Mouse (Mus musculus): ENCODE data around the gene Colec11.

DNA sequence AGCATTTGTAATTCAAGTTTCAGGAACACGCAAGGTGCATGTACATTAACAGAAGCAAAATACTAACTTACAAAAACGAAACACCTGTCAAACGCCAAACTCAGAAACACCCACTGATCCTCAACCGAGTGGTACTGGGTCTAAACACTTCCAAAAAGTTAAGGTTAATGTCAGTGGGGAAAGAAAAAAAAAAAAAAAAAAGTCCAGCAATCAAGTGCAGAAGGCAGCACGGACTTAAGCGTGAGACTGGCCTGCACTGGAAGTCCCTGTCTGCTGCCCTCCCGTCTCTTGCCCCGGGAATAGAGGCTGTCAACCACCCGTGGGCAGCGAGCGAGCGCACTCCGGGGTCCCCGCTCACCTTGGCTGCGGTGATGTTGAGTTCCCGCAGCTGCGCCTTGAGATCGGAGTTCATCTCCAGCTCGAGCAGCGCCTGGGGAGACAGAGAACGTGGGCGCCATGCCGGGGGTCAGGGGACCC, 11.9 kb upstream of the Colec11 start:
- no peak for TF ChIP-seq CTCF (IDR thresholded peaks at IDR 0.05 in 2 of 3, conservative IDR thresholded peaks at IDR 0.05 in 1 of 3; ENCODE audit: control insufficient read depth in 1 of 3, insufficient read depth in 1 of 3, low read depth in 2 of 3, low read length in 3 of 3, poor library complexity in 1 of 3, severe bottlenecking in 1 of 3)
- TF ChIP-seq ZNF384 (IDR thresholded peaks at IDR 0.05; ENCODE audit: low read depth, low read length): no peak
- TF ChIP-seq MEF2A (IDR thresholded peaks at IDR 0.05; ENCODE audit: extremely low read depth, insufficient replicate concordance, low read depth, low read length, poor library complexity, severe bottlenecking): no peak
- no peak for TF ChIP-seq EP300 (IDR thresholded peaks at IDR 0.05; ENCODE audit: low read depth in 1 of 2, low read length in 2 of 2)
- no peak for TF ChIP-seq RAD21 (IDR thresholded peaks at IDR 0.05; ENCODE audit: low read depth, low read length)
- TF ChIP-seq ZKSCAN1 (IDR thresholded peaks at IDR 0.05; ENCODE audit: low read depth, low read length): no peak
- TF ChIP-seq E2F4 (IDR thresholded peaks at IDR 0.05; ENCODE audit: borderline replicate concordance, low read depth, low read length): no peak
- TF ChIP-seq TAL1 (IDR thresholded peaks at IDR 0.05; ENCODE audit: low read length): no peak
- TF ChIP-seq POLR2A (IDR thresholded peaks at IDR 0.05; ENCODE audit: control insufficient read depth in 1 of 2, insufficient read depth in 1 of 2, low read depth in 1 of 2, low read length in 2 of 2, poor library complexity in 1 of 2): no peak
- TF ChIP-seq MXI1 (IDR thresholded peaks at IDR 0.05; ENCODE audit: low read depth, low read length): no peak; the same call in 1 of the 2 replicates
- TF ChIP-seq USF1 (IDR thresholded peaks at IDR 0.05; ENCODE audit: low read depth, low read length): no peak
